Mouse (Mus musculus): ENCODE measurements around the gene Sec24d. TPM values are rescaled to one million over a fixed set of nuclear protein-coding genes. Genes with fewer than 3 reads are reported as not detected.
"Not testable (repeated sequence)": the region's sequence is repeated elsewhere in the genome, so short reads cannot be mapped to it uniquely, and the experiment has no call there.

The Sec24d gene
- polyA plus RNA-seq, 1 experiment from 2014 or later, result 21.7 TPM

GRCm38 (mm10) chr3:123366820-123367219 is 99.6 kb downstream of the Sec24d start:
- ATAC-seq (ENCODE audit: insufficient read depth); H3K9me3 ChIP-seq (replicated peaks); H3K4me2 ChIP-seq; H3K27ac ChIP-seq (replicated peaks); H3K27me3 ChIP-seq; H3K9ac ChIP-seq; H3K4me1 ChIP-seq (replicated peaks); H3K4me3 ChIP-seq (replicated peaks): not testable (repeated sequence)
- H3K36me3 ChIP-seq (replicated peaks), result peaks cover 71% of the 10 kb centered on the region
- 63% methylated on average over 2 of the region's 2 CpGs for WGBS (ENCODE audit: insufficient replicate concordance)

GRCm38 (mm10) chr3:123369161-123369560 is 101.9 kb downstream of the Sec24d start:
- Histone ChIP-seq H3K36me3 (replicated peaks) (peaks cover 60% of the 10 kb centered on the region), H3K9me3 (replicated peaks) (no peaks in the 10 kb centered on the region), H3K4me3 (replicated peaks) (no peak overlapping the region), H3K9ac (no peak overlapping the region), H3K27me3 (no peaks in the 10 kb centered on the region), H3K4me2 (no peak overlapping the region), H3K27ac (replicated peaks) (no peak overlapping the region), H3K4me1 (replicated peaks) (no peaks in the 10 kb centered on the region)
- WGBS (ENCODE audit: insufficient replicate concordance), result 89% methylated on average over 12 of the region's 12 CpGs
- no peak for ATAC-seq (ENCODE audit: insufficient read depth)

GRCm38 (mm10) chr3:123370927-123371326 is 103.7 kb downstream of the Sec24d start:
- WGBS (ENCODE audit: insufficient replicate concordance), result 80% methylated on average over 5 of the region's 5 CpGs
- no peak overlapping the region for H3K4me3 ChIP-seq (replicated peaks)

GRCm38 (mm10) chr3:123371766-123372535 is 104.7 kb downstream of the Sec24d start:
- no peak overlapping the region for H3K4me2 ChIP-seq
- ATAC-seq (ENCODE audit: insufficient read depth), result peak; percentile 18; the same call in 1 of the 2 replicates
- H3K27ac ChIP-seq (replicated peaks), result no peak overlapping the region
- H3K27me3 ChIP-seq, result no peaks in the 10 kb centered on the region
- peaks cover 68% of the 10 kb centered on the region for H3K36me3 ChIP-seq (replicated peaks)
- WGBS (ENCODE audit: insufficient replicate concordance), result 49% methylated on average over 11 of the region's 11 CpGs
- no peaks in the 10 kb centered on the region for H3K9me3 ChIP-seq (replicated peaks)
- H3K9ac ChIP-seq, result no peak overlapping the region
- no peaks in the 10 kb centered on the region for H3K4me1 ChIP-seq (replicated peaks)
- no peak overlapping the region for H3K4me3 ChIP-seq (replicated peaks)

More at GRCm38 (mm10) chr3:123370927-123371326, 103.7 kb downstream of the Sec24d start:
- Histone ChIP-seq H3K9me3 (replicated peaks) (no peaks in the 10 kb centered on the region), H3K27ac (replicated peaks) (no peak overlapping the region), H3K36me3 (replicated peaks) (peaks cover 68% of the 10 kb centered on the region), H3K4me1 (replicated peaks) (no peaks in the 10 kb centered on the region), H3K9ac (no peak overlapping the region), H3K4me2 (no peak overlapping the region), H3K27me3 (no peaks in the 10 kb centered on the region)
- ATAC-seq (ENCODE audit: insufficient read depth), result no peak

GRCm38 (mm10) chr3:123376562-123376961 is 109.3 kb downstream of the Sec24d start:
- no peaks in the 10 kb centered on the region for H3K27me3 ChIP-seq
- no peak overlapping the region for H3K9ac ChIP-seq
- H3K9me3 ChIP-seq (replicated peaks), result no peaks in the 10 kb centered on the region
- no peak for ATAC-seq (ENCODE audit: insufficient read depth)
- H3K4me3 ChIP-seq (replicated peaks), result no peak overlapping the region
- no peak overlapping the region for H3K27ac ChIP-seq (replicated peaks)
- no peak overlapping the region for H3K4me2 ChIP-seq
- 65% methylated on average over 3 of the region's 3 CpGs for WGBS (ENCODE audit: insufficient replicate concordance)
- no peaks in the 10 kb centered on the region for H3K4me1 ChIP-seq (replicated peaks)
- peaks cover 54% of the 10 kb centered on the region for H3K36me3 ChIP-seq (replicated peaks)

GRCm38 (mm10) chr3:123384435-123384834 is 117.2 kb downstream of the Sec24d start:
- peaks cover 13% of the 10 kb centered on the region for H3K4me1 ChIP-seq (replicated peaks)
- 0 out of 2 replicates have a peak overlapping the region, but pooled peaks have one; percentile 78 for H3K9ac ChIP-seq
- 76% methylated on average over 7 of the region's 7 CpGs for WGBS (ENCODE audit: insufficient replicate concordance)
- no peaks in the 10 kb centered on the region for H3K9me3 ChIP-seq (replicated peaks)
- H3K36me3 ChIP-seq (replicated peaks), result peaks cover 19% of the 10 kb centered on the region
- ATAC-seq (ENCODE audit: insufficient read depth), result no peak
- H3K4me2 ChIP-seq, result peak overlapping the region; percentile 84
- no peak overlapping the region for H3K27ac ChIP-seq (replicated peaks)
- H3K4me3 ChIP-seq (replicated peaks), result peak overlapping the region; percentile 85
- H3K27me3 ChIP-seq, result 0 out of 2 replicates have a peak, but pooled peaks cover 7% of the 10 kb centered on the region

GRCm38 (mm10) chr3:123385118-123385485 is 117.8 kb downstream of the Sec24d start:
- peak overlapping the region; percentile 84 for H3K4me2 ChIP-seq
- peaks cover 14% of the 10 kb centered on the region for H3K36me3 ChIP-seq (replicated peaks)
- peak overlapping the region; percentile 90 for H3K27ac ChIP-seq (replicated peaks)
- H3K9me3 ChIP-seq (replicated peaks), result no peaks in the 10 kb centered on the region
- no peak for ATAC-seq (ENCODE audit: insufficient read depth)
- H3K4me1 ChIP-seq (replicated peaks), result peaks cover 13% of the 10 kb centered on the region
- H3K9ac ChIP-seq, result peak overlapping the region; percentile 78
- 7% methylated on average over 6 of the region's 6 CpGs for WGBS (ENCODE audit: insufficient replicate concordance)
- 0 out of 2 replicates have a peak, but pooled peaks cover 7% of the 10 kb centered on the region for H3K27me3 ChIP-seq
- peak overlapping the region; percentile 85 for H3K4me3 ChIP-seq (replicated peaks)

- 0 out of 2 replicates have a peak, but pooled peaks cover 7% of the 10 kb centered on the region for H3K27me3 ChIP-seq
- H3K27ac ChIP-seq (replicated peaks), result peak within 1 kb of the TSS; percentile 90
- H3K4me2 ChIP-seq, result peak within 1 kb of the TSS; percentile 84
- WGBS (ENCODE audit: insufficient replicate concordance), result under 1% methylated on average over 41 of the region's 41 CpGs
- no peaks in the 10 kb centered on the region for H3K9me3 ChIP-seq (replicated peaks)
- peaks cover 13% of the 10 kb centered on the region for H3K4me1 ChIP-seq (replicated peaks)
- H3K4me3 ChIP-seq (replicated peaks), result peak within 1 kb of the TSS; percentile 85
- peak; percentile 100 for ATAC-seq (ENCODE audit: insufficient read depth)
- H3K9ac ChIP-seq, result peak within 1 kb of the TSS; percentile 78
- peaks cover 13% of the 10 kb centered on the region for H3K36me3 ChIP-seq (replicated peaks)
Observed at GRCm38 (mm10) chr3:123385486-123386156, 118.4 kb downstream of the Sec24d start, which contains the start of gene Mettl14. Gene Mettl14, minus strand, starts transcription at chr3:123386108.

DNA sequence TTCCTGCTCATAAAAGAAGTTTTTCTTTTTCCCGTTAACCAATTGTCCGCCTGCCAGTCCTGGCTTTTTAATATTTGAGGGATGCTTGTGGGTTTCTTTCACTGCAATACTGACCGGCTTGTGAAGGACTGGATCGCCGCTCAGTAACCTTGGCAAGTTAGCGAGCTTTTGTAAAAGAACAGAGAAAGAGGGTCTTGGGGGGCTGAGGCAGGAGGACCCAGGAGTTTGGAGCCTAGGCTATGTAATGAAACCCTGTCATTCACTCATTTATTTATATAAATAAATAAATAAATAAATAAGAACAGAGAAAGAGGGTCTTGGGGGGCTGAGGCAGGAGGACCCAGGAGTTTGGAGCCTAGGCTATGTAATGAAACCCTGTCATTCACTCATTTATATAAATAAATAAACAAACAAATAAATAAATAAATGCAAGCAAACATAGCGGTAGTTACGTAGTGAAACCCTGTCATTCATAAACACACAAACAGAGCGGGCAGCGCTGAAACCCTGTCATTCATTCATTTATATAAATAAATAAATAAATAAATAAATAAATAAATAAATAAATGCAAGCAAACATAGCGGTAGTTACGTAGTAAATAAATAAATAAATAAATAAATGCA is 119.0 kb downstream of the Sec24d start:
- Histone ChIP-seq H3K4me3 (replicated peaks) (peak overlapping the region; percentile 85), H3K27ac (replicated peaks) (peak overlapping the region; percentile 90), H3K9ac (peak overlapping the region; percentile 78), H3K4me1 (replicated peaks) (peaks cover 13% of the 10 kb centered on the region), H3K4me2 (peak overlapping the region; percentile 84)
- ATAC-seq (ENCODE audit: insufficient read depth), result peak; percentile 64
- WGBS (ENCODE audit: insufficient replicate concordance), result 17% methylated on average over 12 of the region's 12 CpGs
- H3K9me3 ChIP-seq (replicated peaks); H3K27me3 ChIP-seq; H3K36me3 ChIP-seq (replicated peaks): not testable (repeated sequence)

DNA sequence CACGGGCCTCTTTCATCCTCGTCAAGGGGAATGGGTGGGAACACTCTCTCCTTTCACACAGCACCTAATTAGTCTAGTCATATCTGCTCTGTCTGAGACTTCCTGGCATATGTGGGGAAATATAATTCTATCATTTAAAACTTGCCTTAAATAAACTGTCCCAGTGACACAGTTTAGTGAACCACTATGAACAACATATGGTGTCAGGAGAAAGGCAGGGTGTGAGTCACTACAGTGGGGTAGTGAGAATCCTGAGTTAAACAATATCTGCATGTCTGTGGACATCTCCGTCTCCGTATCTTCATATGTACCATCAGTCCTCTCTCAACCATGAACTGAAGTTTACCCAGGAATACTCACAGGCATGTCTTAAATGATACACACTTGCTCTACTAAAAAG is 123.9 kb downstream of the Sec24d start:
- WGBS (ENCODE audit: insufficient replicate concordance), result 61% methylated on average over 4 of the region's 4 CpGs
- Histone ChIP-seq H3K9me3 (replicated peaks) (no peaks in the 10 kb centered on the region), H3K9ac (no peak overlapping the region), H3K27me3 (peaks cover 7% of the 10 kb centered on the region; the same call in 1 of the 2 replicates), H3K4me3 (replicated peaks) (no peak overlapping the region), H3K27ac (replicated peaks) (no peak overlapping the region), H3K4me1 (replicated peaks) (no peaks in the 10 kb centered on the region), H3K36me3 (replicated peaks) (no peaks in the 10 kb centered on the region), H3K4me2 (no peak overlapping the region)
- no peak for ATAC-seq (ENCODE audit: insufficient read depth)

DNA sequence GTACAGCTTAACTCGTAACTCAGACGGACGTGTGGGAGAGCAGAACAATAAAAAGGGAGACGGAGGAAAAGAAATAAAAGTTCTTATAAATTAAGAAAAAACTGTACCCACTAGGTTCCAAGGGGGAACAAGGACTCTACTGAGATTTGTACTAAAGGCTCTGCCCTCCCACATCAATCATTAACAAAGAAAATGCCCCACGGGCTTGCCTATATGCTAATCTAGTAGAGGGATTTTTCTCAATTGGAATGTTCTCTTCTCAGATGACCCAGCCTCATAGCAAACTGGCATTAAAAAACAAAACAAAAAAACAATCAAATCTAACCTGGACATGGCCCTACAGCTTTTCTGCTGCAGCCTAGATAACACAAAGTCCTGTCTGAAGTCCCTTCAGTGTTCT is 128.4 kb downstream of the Sec24d start:
- ATAC-seq (ENCODE audit: insufficient read depth), result no peak
- no peak overlapping the region for H3K4me2 ChIP-seq
- no peak overlapping the region for H3K4me3 ChIP-seq (replicated peaks)
- 74% methylated on average over 5 of the region's 5 CpGs for WGBS (ENCODE audit: insufficient replicate concordance)
- no peak overlapping the region for H3K9ac ChIP-seq
- H3K27me3 ChIP-seq, result no peaks in the 10 kb centered on the region; the same call in 1 of the 2 replicates
- no peaks in the 10 kb centered on the region for H3K36me3 ChIP-seq (replicated peaks)
- H3K9me3 ChIP-seq (replicated peaks), result no peaks in the 10 kb centered on the region
- no peaks in the 10 kb centered on the region for H3K4me1 ChIP-seq (replicated peaks)
- no peak overlapping the region for H3K27ac ChIP-seq (replicated peaks)

Data from liver, embryonic 15.5 days (tissue).